ENCODE assay signal across 1 mouse cellular context in the genomic region with DNA sequence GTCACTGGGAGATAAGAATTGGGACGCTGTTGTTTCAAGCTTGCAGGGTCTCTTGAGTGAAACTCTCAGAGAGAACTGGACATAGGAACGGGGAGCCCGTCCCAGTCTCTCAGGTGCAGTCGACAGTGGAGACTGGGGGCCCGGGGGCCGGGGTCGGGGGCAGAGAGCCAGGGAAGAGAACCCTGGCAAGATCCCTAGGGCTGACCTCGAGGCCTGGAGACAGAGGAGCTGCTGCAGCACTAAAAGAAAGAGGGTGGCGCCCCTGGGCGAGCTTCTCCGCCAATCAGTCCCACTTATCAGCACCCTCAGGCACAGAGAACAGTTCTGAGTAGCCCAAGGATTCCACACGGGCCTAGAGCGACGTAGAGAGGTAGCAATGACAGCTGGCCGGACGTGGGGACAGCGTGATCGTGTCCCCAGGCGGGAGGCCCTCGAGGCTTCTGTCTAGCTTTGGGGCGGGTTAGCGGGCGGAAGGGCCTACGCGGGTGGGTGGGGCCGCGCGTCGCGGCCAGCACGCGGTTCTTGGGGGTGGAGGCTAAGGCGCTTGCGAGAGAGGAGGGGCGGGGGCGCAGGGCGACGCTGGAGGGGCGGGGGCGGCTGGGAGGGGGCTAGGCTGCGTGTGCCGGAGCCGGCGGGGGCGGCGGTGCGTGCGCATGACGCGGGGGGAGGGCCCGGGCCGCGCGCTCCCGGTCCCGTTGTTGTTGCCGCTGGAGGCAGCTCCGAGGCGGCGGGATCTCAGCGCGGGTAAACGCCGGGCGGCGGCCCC.
TF ChIP-seq lines count a peak whose summit lies in the region.

No protein-coding gene starts in this region.

TF ChIP-seq in MEL, 35 proteins besides CTCF, POLR2A, EP300 and RAD21 (continued from another document):
- TF ChIP-seq GABPA (IDR thresholded peaks at IDR 0.05; ENCODE audit: low read depth, low read length) (no peak), SMC3 (IDR thresholded peaks at IDR 0.05; ENCODE audit: low read depth, low read length) (no peak), NRF1 (IDR thresholded peaks at IDR 0.05; ENCODE audit: insufficient read depth, low read depth, low read length, poor library complexity, severe bottlenecking) (peak; percentile 68), JUND (IDR thresholded peaks at IDR 0.05; ENCODE audit: low read depth, low read length) (no peak), UBTF (IDR thresholded peaks at IDR 0.05; ENCODE audit: borderline replicate concordance, insufficient read depth, low read depth, low read length) (no peak), MAX (IDR thresholded peaks at IDR 0.05; ENCODE audit: low read length) (peak; percentile 82), MAFK (IDR thresholded peaks at IDR 0.05; ENCODE audit: borderline replicate concordance, low read depth, low read length) (no peak), HCFC1 (IDR thresholded peaks at IDR 0.05; ENCODE audit: low read depth, low read length) (peak; percentile 71), MAZ (IDR thresholded peaks at IDR 0.05; ENCODE audit: low read depth, low read length) (peak; percentile 64; the same call in 1 of the 2 replicates), GATA1 (IDR thresholded peaks at IDR 0.05; ENCODE audit: low read depth, low read length) (no peak), POLR2AphosphoS5 (IDR thresholded peaks at IDR 0.05; ENCODE audit: borderline replicate concordance, low read depth, low read length) (no peak), TCF12 (IDR thresholded peaks at IDR 0.05; ENCODE audit: low read depth, low read length) (peak; percentile 54; the same call in 1 of the 2 replicates), E2F4 (IDR thresholded peaks at IDR 0.05; ENCODE audit: borderline replicate concordance, low read depth, low read length) (peak; percentile 19; the same call in 1 of the 2 replicates), CHD2 (IDR thresholded peaks at IDR 0.05; ENCODE audit: low read length) (no peak), MEF2A (IDR thresholded peaks at IDR 0.05; ENCODE audit: extremely low read depth, insufficient replicate concordance, low read depth, low read length, poor library complexity, severe bottlenecking) (peak; percentile 22; the same call in 1 of the 2 replicates), ETS1 (IDR thresholded peaks at IDR 0.05; ENCODE audit: low read depth, low read length) (peak; percentile 39; the same call in 1 of the 2 replicates), MYB (IDR thresholded peaks at IDR 0.05; ENCODE audit: low read depth, low read length) (no peak), SIN3A (IDR thresholded peaks at IDR 0.05; ENCODE audit: low read length) (peak; percentile 81), TAL1 (IDR thresholded peaks at IDR 0.05; ENCODE audit: low read length) (no peak), RCOR1 (IDR thresholded peaks at IDR 0.05; ENCODE audit: low read depth, low read length) (no peak), TBP (IDR thresholded peaks at IDR 0.05; ENCODE audit: low read depth, low read length) (peak; percentile 41; the same call in 1 of the 2 replicates), ZKSCAN1 (IDR thresholded peaks at IDR 0.05; ENCODE audit: low read depth, low read length) (no peak), ELF1 (IDR thresholded peaks at IDR 0.05; ENCODE audit: low read depth, low read length) (peak; percentile 61)
